Mouse (Mus musculus) heart, embryonic 12.5 days (tissue): ENCODE results near the gene Krt33a. TPM values are rescaled to one million over a fixed set of nuclear protein-coding genes. Genes with fewer than 3 reads are reported as not detected.

Experiments used
- ATAC-seq: fragments of 200-750 bp; cut with Nextera tagmentation; 2 replicates; pipeline ENCODE4 v1.8.0; 2017; ENCODE audit warnings: moderate TSS enrichment, moderate library complexity; ENCODE audit not compliant: insufficient number of reproducible peaks, low FRiP score
- H3K27ac ChIP-seq: fragments of 300-500 bp; sonication (generic); 2 replicates; pipeline ENCODE4 v1.5.1; 2016; ENCODE audit warnings: mild to moderate bottlenecking, moderate library complexity; ENCODE audit not compliant: poor library complexity, severe bottlenecking
- H3K27me3 ChIP-seq: fragments of 300-500 bp; sonication (generic); replicated peaks from 2 replicates; pipeline ENCODE4 v1.6.1; 2016; ENCODE audit warnings: mild to moderate bottlenecking, moderate library complexity
- H3K36me3 ChIP-seq: fragments of 300-500 bp; sonication (generic); 2 replicates; pipeline ENCODE4 v1.6.1; 2016; ENCODE audit warnings: mild to moderate bottlenecking, moderate library complexity
- H3K4me1 ChIP-seq: fragments of 300-500 bp; sonication (generic); replicated peaks from 2 replicates; pipeline ENCODE4 v1.6.1; 2016; ENCODE audit warnings: mild to moderate bottlenecking
- H3K4me2 ChIP-seq: fragments of 300-500 bp; sonication (generic); 2 replicates; pipeline ENCODE4 v1.6.1; 2016; ENCODE audit warnings: mild to moderate bottlenecking, moderate library complexity
- H3K4me3 ChIP-seq: fragments of 300-500 bp; sonication (generic); 2 replicates; pipeline ENCODE4 v1.5.1; 2016; ENCODE audit warnings: mild to moderate bottlenecking
- H3K9ac ChIP-seq: fragments of 300-500 bp; sonication (generic); 2 replicates; pipeline ENCODE4 v1.6.1; 2016; ENCODE audit warnings: mild to moderate bottlenecking, moderate library complexity
- H3K9me3 ChIP-seq: fragments of 300-500 bp; sonication (generic); replicated peaks from 2 replicates; pipeline ENCODE4 v1.6.1; 2016; ENCODE audit warnings: mild to moderate bottlenecking, moderate library complexity
- WGBS: fragments of 180-500 bp; shearing (Covaris S2); methylation state at CpG from one replicate; pipeline ENCODE4 v1.1.7; 2016; 5-methylcytosine and 5-hydroxymethylcytosine counted together
- polyA plus RNA-seq: library from polyadenylated mRNA; unstranded; fragments of >200 nt; fragmentation: Nextera tagmentation; extraction: Ambion mirVana; gene quantifications from 2 replicates; pipeline ENCODE4 v1.2.1, GENCODE M21; 2016

Krt33a gene
- polyA plus RNA-seq, 1 experiment from 2014 or later, result not detected

DNA sequence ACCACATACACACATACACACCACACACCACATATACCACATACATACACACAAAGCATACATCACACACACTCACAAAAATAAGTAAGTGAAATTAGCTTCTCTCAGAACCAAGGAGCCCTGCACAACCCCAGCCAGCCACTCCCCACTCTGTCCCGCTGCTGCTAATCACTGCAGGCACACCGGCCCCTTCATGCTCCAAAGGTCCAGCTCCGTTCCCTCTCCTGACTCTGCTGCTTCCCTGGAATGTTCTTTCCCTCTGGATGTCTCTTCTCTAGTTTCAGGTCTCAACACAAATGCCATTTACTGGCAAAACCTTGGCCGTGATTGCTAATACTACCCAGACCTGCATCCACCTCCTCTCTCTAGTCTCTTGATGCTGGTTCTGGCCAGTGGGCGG is 5.3 kb downstream of the Krt33a start:
- Histone ChIP-seq H3K4me3 (no peak overlapping the region), H3K9ac (no peak overlapping the region), H3K27me3 (no peaks in the 10 kb centered on the region), H3K27ac (no peak overlapping the region), H3K9me3 (no peaks in the 10 kb centered on the region), H3K36me3 (no peaks in the 10 kb centered on the region), H3K4me2 (no peak overlapping the region), H3K4me1 (no peaks in the 10 kb centered on the region)
- 77% methylated on average over 5 of the region's 5 CpGs for WGBS
- no peak for ATAC-seq

DNA sequence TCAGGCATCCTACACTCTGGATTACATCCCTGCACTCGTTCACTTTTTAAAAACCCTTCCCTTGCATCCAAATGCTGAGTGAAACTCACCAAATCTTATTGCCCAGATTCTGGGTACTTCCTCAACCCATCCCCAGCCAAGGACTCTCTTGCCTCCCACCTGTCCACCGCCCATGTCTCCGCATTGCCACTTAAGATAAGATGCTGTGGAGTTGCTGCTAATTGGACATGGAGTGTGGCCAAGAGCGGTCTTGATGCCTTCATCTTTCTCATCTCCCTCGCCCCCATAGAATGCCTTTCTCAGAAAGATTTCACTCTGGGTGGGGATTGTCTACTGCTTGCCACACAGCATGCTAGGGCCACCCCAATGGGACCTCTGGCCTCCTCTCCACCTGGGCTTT is 7.7 kb downstream of the Krt33a start:
- WGBS, result 74% methylated on average over 5 of the region's 5 CpGs
- Histone ChIP-seq H3K9me3 (no peaks in the 10 kb centered on the region), H3K4me2 (no peak overlapping the region), H3K4me3 (no peak overlapping the region), H3K9ac (no peak overlapping the region), H3K27me3 (no peaks in the 10 kb centered on the region), H3K27ac (no peak overlapping the region), H3K4me1 (no peaks in the 10 kb centered on the region), H3K36me3 (no peaks in the 10 kb centered on the region)
- ATAC-seq, result no peak

DNA sequence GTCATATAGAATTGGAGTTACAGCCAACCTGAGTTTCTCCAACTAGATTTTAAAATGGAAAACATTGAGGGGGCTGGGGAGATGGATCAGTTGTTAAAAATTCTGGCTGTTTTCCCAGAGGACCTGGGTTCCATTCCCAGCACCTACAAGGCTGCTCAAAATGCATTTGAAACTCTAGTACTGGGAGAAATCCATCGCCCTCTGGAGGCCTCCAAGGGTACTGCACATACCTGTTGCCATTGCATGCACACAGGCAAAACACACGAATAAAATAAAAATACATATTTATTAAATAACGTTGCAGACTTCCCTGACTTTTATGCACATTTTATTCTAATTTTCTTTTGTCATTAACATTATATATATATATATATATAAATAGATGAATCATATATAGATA is 9.4 kb downstream of the Krt33a start:
- no peak for ATAC-seq
- no peak overlapping the region for H3K4me2 ChIP-seq
- WGBS, result 44% methylated on average over 3 of the region's 3 CpGs
- H3K9me3 ChIP-seq, result peaks cover 5% of the 10 kb centered on the region
- no peaks in the 10 kb centered on the region for H3K4me1 ChIP-seq
- H3K9ac ChIP-seq, result no peak overlapping the region
- H3K27ac ChIP-seq, result no peak overlapping the region
- no peak overlapping the region for H3K4me3 ChIP-seq
- no peaks in the 10 kb centered on the region for H3K36me3 ChIP-seq
- H3K27me3 ChIP-seq, result no peaks in the 10 kb centered on the region

DNA sequence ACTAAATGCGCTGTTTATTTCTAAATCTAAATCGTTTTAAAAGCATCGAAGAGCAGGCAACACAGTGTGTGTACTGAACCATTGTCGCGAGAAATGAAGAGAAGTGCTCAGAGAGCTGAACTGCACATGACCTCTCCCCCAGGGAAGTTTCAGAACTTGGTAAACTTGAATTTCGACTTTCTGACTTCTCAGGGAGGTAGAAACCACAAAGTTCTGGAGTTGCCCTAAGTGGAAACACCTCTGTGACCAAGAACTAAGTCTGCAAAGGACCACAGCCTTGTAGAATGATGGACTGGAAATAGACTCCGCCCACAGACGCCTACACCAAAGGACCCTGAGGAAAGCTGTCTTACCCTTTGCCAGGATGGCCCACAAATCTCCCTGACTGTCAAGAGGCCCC is 10.1 kb downstream of the Krt33a start:
- H3K27ac ChIP-seq, result no peak overlapping the region
- no peak for ATAC-seq

DNA sequence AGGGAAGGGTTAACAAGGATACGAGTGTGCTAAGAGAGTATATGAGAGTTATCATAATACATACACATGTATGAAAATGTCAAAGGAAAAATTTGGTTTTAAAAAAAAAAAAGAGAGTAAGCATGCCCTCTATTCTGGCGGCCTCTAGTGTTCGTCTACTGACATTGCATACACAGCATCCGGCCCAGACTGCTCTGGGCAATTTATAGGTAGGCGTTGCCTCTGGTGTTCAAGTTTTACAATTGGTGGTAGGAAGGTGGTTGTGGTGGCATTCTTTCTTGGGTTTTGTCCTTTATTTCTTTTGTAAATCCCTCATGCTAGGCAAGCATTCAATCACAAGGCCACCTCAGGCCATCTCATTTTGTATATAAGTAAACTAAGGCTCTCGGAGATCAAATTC is 11.2 kb downstream of the Krt33a start:
- Histone ChIP-seq H3K4me3 (no peak overlapping the region), H3K36me3 (no peaks in the 10 kb centered on the region), H3K9ac (no peak overlapping the region), H3K4me2 (no peak overlapping the region), H3K27me3 (no peaks in the 10 kb centered on the region), H3K4me1 (no peaks in the 10 kb centered on the region), H3K27ac (no peak overlapping the region), H3K9me3 (peaks cover 7% of the 10 kb centered on the region)
- WGBS, result 23% methylated on average over 6 of the region's 6 CpGs
- ATAC-seq, result no peak

More for the DNA sequence above, 10.1 kb downstream of the Krt33a start:
- Histone ChIP-seq H3K4me2 (no peak overlapping the region), H3K4me1 (no peaks in the 10 kb centered on the region), H3K36me3 (no peaks in the 10 kb centered on the region), H3K9me3 (peaks cover 7% of the 10 kb centered on the region), H3K9ac (no peak overlapping the region), H3K27me3 (no peaks in the 10 kb centered on the region), H3K4me3 (no peak overlapping the region)
- WGBS, result 77% methylated on average over 8 of the region's 8 CpGs

DNA sequence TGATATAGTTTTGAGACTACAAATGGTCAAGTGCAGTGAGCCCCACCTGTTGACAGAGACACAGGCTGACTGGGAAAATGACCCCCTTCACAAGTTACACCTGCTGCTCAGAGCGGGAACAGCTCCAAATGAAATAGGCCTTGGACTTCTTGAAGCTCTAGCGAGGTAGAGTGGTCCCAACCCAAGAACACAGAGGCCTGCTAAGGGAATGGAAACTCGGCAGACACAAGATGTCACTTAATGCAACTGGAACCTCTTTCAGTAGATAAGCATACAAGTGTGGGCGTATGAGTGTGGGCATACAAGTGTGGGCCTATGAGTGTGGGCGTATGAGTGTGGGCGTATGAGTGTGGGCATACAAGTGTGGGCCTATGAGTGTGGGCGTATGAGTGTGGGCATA is 16.9 kb downstream of the Krt33a start:
- no peaks in the 10 kb centered on the region for H3K36me3 ChIP-seq
- WGBS, result 83% methylated on average over 7 of the region's 7 CpGs
- H3K4me2 ChIP-seq, result no peak overlapping the region
- H3K27ac ChIP-seq, result no peak overlapping the region
- no peak overlapping the region for H3K4me3 ChIP-seq
- peaks cover 17% of the 10 kb centered on the region for H3K27me3 ChIP-seq
- H3K4me1 ChIP-seq, result no peaks in the 10 kb centered on the region
- peaks cover 7% of the 10 kb centered on the region for H3K9me3 ChIP-seq
- ATAC-seq, result no peak
- no peak overlapping the region for H3K9ac ChIP-seq

DNA sequence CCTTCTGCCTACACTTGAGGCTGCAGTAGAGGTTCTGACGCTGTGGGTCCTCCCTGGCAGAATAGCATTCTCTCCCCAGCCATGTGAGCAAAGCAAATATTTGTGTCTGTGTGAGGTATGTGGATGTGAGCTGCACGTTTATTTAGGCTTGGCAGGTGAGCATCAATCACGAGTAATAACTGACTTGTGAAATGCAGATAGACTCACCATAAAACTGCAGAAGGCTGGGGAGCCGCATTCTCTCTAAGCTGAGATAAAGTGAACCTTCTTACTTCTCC is 21.7 kb downstream of the Krt33a start:
- H3K36me3 ChIP-seq, result no peaks in the 10 kb centered on the region
- ATAC-seq, result no peak
- WGBS, result 63% methylated on average over 4 of the region's 4 CpGs
- no peaks in the 10 kb centered on the region for H3K9me3 ChIP-seq
- no peak overlapping the region for H3K27ac ChIP-seq
- no peak overlapping the region for H3K4me3 ChIP-seq
- H3K4me1 ChIP-seq, result 0 out of 2 replicates have a peak, but pooled peaks cover 3% of the 10 kb centered on the region
- no peak overlapping the region for H3K4me2 ChIP-seq
- H3K9ac ChIP-seq, result no peak overlapping the region
- peaks cover 36% of the 10 kb centered on the region for H3K27me3 ChIP-seq

DNA sequence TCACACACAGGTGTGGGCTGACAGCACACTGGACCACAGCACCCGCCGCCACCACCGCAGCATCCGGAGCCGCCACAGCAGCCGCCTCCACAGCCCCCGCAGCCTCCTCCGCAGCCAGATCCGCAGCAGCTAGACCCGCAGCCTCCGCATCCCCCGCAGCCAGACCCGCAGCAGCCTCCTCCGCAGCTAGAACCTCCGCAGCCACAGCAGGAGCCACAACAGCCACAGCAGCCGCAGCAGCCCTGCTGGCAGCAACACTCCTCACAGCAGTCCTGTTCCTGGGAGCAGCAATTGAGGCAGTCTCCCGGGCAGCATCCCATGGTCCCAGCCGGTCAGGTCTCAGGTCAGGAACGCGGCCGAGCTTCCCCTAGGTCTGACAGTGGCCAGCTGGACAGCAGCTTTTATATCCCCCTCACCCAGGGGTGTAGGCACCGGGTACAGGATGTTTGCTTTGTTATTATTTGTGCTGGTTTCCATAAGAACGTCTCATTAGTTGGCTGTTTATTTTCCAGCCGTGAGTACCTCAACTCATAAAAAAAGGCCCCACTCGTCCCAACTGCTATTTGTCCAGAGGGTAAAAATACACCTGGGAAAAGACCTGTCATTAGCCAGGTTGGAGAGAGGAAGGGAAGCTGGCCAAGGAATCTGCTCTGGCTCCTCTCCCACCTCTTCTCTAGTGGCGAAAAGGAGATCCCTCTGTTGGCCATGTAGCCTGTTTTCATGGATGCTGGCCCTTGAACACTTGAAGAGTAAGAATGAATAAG is 22.2 kb downstream of the Krt33a start, which contains the start of gene Krtap17-1:
Gene Krtap17-1, minus strand, starts transcription at position 375 of the 764 bp plus-strand sequence.
- ATAC-seq, result no peak
- no peak within 1 kb of the TSS for H3K9ac ChIP-seq
- WGBS, result 22% methylated on average over 26 of the region's 26 CpGs
- no peaks in the 10 kb centered on the region for H3K36me3 ChIP-seq
- H3K4me3 ChIP-seq, result no peak within 1 kb of the TSS
- peaks cover 36% of the 10 kb centered on the region for H3K27me3 ChIP-seq
- no peak within 1 kb of the TSS for H3K27ac ChIP-seq
- H3K9me3 ChIP-seq, result no peaks in the 10 kb centered on the region
- peak within 1 kb of the TSS; percentile 33; the same call in 1 of the 2 replicates for H3K4me2 ChIP-seq
- 0 out of 2 replicates have a peak, but pooled peaks cover 3% of the 10 kb centered on the region for H3K4me1 ChIP-seq

DNA sequence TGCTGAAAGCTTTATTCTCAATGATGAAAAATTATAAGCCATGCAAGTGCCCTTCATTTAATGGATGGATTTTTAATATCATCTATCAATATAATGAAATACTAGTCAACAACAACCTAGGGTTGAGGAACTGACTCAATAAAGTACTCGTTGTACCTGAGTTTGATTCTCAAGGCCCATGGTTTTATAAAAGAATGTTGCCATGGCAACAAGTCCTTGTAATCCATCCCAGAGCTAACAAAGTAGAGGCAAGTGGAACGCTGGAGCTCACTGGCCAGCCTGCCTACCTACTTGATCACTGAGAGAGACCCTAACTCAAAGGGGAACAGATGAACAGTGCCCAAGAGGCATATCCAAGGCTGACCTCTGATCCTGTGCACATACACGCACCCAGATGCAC is 25.4 kb downstream of the Krt33a start:
- 77% methylated on average over 3 of the region's 3 CpGs for WGBS
- ATAC-seq, result no peak
- no peaks in the 10 kb centered on the region for H3K36me3 ChIP-seq
- H3K9me3 ChIP-seq, result no peaks in the 10 kb centered on the region
- H3K27ac ChIP-seq, result no peak overlapping the region
- H3K4me2 ChIP-seq, result no peak overlapping the region
- H3K4me3 ChIP-seq, result no peak overlapping the region
- H3K4me1 ChIP-seq, result 0 out of 2 replicates have a peak, but pooled peaks cover 3% of the 10 kb centered on the region
- peaks cover 42% of the 10 kb centered on the region for H3K27me3 ChIP-seq
- no peak overlapping the region for H3K9ac ChIP-seq

DNA sequence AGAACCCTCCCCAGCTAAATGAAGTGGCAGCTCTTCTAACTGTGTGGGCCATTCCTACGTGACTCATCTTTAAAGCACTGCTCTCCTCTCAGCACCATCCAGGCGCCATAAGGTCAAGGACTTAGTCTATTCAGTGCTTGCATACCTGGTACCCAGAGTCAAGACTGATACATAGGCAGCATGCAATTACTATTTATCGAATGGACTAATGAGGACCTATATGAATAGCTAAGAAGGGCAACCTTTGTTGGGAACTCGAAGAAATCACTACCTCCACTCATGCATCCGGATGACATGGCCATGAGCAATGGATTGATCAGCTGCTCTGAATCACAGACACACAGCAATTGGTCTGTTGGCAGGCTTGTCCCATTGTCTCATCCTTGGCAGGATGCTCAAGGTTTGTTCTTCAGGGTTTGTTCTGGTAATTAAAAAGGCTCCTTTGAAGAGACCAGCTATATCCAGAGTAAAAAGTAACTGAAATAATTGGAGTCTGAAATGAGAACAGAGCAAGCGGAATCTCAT is 26.1 kb downstream of the Krt33a start:
- WGBS, result 66% methylated on average over 6 of the region's 6 CpGs
- Histone ChIP-seq H3K27ac (no peak overlapping the region), H3K27me3 (peaks cover 41% of the 10 kb centered on the region), H3K9me3 (no peaks in the 10 kb centered on the region), H3K4me1 (0 out of 2 replicates have a peak, but pooled peaks cover 3% of the 10 kb centered on the region), H3K36me3 (no peaks in the 10 kb centered on the region), H3K4me3 (no peak overlapping the region), H3K9ac (no peak overlapping the region), H3K4me2 (no peak overlapping the region)
- ATAC-seq, result no peak

DNA sequence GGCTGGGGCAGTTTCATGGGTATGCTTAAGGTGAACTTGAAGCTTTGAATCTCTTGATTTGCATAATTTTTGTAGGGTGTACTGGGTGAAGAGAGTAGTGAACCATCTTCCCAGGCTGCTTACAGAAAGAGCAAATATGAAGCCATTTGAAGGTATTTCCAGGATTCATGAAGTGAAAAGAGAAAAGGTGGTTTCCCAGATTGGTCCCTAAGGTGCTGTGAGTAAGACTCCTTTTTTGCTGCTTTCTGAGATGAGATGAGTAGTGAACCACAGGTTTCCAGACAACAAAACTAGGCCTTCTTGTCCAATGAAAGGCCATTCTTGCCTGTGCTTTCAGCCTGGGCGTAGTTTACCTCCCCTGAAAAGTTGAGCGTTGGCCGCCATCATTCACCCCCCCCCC is 27.5 kb downstream of the Krt33a start:
- ATAC-seq, result no peak
- Histone ChIP-seq H3K9me3 (no peaks in the 10 kb centered on the region), H3K4me2 (no peak overlapping the region), H3K36me3 (no peaks in the 10 kb centered on the region), H3K4me3 (no peak overlapping the region), H3K4me1 (0 out of 2 replicates have a peak, but pooled peaks cover under 1% of the 10 kb centered on the region), H3K27ac (no peak overlapping the region), H3K9ac (no peak overlapping the region), H3K27me3 (peaks cover 40% of the 10 kb centered on the region)
- WGBS, result 85% methylated on average over 3 of the region's 3 CpGs
